Mouse (Mus musculus) thymus, adult 2 months (tissue): ENCODE measurements at regions not wholly inside any gene's neighbourhood (a gene's known extent, or its start where the extent isn't known, plus 50 kb on each side); places are given as distances from the start of the nearest gene placed in this dataset.

Source experiments
- DNase-seq: peaks from one replicate; pipeline ENCODE4 v3.0.0; 2021
- H3K27ac ChIP-seq: fragments of 200-500 bp; 2 replicates; pipeline ENCODE4 v1.5.1; 2012; ENCODE audit warnings: low read length, control low read depth; ENCODE audit not compliant: control insufficient read depth, insufficient read depth
- H3K27me3 ChIP-seq: fragments of 200-500 bp; 2 replicates; pipeline ENCODE4 v1.6.1; 2012; ENCODE audit warnings: mild to moderate bottlenecking, low read length, moderate library complexity, mixed read lengths; ENCODE audit not compliant: control insufficient read depth, insufficient read depth
- H3K36me3 ChIP-seq: fragments of 200-500 bp; 2 replicates; pipeline ENCODE4 v1.6.1; 2012; ENCODE audit warnings: mild to moderate bottlenecking, low read length, moderate library complexity; ENCODE audit not compliant: control insufficient read depth, insufficient read depth
- H3K4me1 ChIP-seq: fragments of 200-500 bp; replicated peaks from 2 replicates; pipeline ENCODE4 v1.6.1; 2012; ENCODE audit warnings: low read length; ENCODE audit not compliant: control insufficient read depth, insufficient read depth
- H3K4me3 ChIP-seq: fragments of 200-500 bp; 2 replicates; pipeline ENCODE4 v1.5.1; 2012; ENCODE audit warnings: mild to moderate bottlenecking, low read length, control low read depth, moderate library complexity; ENCODE audit not compliant: control insufficient read depth, insufficient read depth
- CTCF ChIP-seq: fragments of 200-500 bp; IDR thresholded peaks from 2 replicates; pipeline ENCODE4 v1.5.1; 2012; ENCODE audit warnings: mild to moderate bottlenecking, control low read depth, low read length, moderate library complexity, borderline replicate concordance; ENCODE audit not compliant: control insufficient read depth, poor library complexity, insufficient read depth; ENCODE audit errors: extremely low read depth
- POLR2A ChIP-seq: fragments of 200-500 bp; IDR thresholded peaks from 2 replicates; pipeline ENCODE4 v1.6.1; 2012; ENCODE audit warnings: mild to moderate bottlenecking, low read length, control low read depth, moderate library complexity; ENCODE audit not compliant: control insufficient read depth, poor library complexity, insufficient read depth; ENCODE audit errors: extremely low read depth
- WGBS: fragments of 180-500 bp; shearing (Covaris S2); methylation state at CpG from one replicate; pipeline ENCODE4 v1.1.7; 2018; 5-methylcytosine and 5-hydroxymethylcytosine counted together

DNA sequence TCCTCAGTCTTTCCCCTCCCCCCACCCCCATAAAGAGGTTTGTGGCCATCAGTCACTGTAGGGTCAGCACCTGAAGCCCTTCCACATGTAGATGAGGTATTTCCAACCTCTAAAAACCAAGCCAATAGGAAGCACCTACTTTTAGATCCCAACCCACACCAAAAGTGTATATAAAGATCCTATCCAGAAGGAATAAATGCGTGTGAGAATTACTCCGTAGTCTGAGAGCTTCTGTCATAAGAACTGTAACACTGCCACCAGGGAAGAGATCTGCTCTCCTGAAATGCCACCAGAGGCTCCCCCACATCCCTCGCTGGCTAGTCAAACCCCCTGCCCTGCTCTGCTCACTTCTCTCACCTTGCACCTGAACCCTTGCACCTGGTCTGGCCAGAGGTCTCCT lies 145.8 kb upstream of the Bank1 start:
- 95% methylated on average over 3 of the region's 3 CpGs for WGBS
- Histone ChIP-seq H3K27ac (no peak overlapping the region), H3K36me3 (no peaks in the 10 kb centered on the region), H3K27me3 (no peaks in the 10 kb centered on the region), H3K4me1 (no peaks in the 10 kb centered on the region), H3K4me3 (no peak overlapping the region)
- TF ChIP-seq CTCF (no peak), POLR2A (no peak)
- DNase-seq, result no peak

DNA sequence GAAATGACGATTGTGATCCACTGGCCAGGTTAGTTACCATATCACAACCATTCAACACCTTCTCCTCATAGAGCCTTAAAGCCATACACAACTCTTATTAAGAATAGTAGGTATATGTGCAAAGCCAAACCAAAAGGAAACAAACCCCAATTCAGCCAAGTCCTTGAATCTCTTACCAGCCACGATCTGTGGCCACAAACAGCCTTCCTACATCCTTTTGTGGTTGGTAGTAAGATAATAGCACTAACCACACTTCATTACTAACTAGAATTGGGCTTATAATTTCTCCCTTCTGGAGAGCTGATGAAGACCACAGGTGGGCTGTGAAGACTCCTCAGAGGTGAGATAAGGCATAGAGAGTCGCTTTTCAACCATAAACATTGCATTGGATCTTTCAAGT lies 136.9 kb upstream of the Bank1 start:
- DNase-seq, result no peak
- Histone ChIP-seq H3K4me1 (no peaks in the 10 kb centered on the region), H3K4me3 (no peak overlapping the region), H3K36me3 (no peaks in the 10 kb centered on the region), H3K27ac (no peak overlapping the region), H3K27me3 (no peaks in the 10 kb centered on the region)
- WGBS, result 32% methylated on average over 3 of the region's 3 CpGs
- TF ChIP-seq POLR2A, result no peak
- no peak for TF ChIP-seq CTCF

DNA sequence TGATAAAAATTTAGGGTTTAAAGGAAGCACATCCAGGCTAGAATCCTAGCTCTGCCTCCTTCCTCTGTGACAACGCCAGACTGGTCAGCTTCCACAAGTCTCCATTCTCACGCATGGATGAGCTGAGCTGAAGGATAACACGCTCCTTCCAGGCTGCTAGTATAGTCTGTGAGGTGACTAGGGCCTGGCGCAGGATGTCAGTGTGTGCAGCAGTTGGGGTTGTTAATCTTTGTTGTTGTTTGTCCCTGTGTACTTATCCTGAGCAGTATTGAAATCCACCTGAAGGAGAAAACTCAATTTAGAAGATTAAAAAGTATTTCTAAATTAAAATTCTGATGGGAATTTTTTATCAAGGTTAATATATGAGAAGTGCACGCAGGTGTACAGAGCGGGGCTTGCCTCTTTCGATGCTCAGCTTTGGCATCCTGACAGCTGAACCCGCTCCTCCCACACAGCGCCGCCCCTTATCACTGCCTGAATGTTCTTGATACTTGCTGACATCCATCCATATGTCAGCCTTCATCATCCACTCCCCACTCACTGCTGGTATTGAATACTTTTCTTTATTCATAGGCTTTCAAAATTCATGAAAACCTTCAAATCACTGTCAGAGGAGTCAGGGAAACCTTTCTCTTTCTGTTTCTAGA lies 130.7 kb upstream of the Bank1 start:
- 92% methylated on average over 10 of the region's 10 CpGs for WGBS
- TF ChIP-seq CTCF (no peak), POLR2A (no peak)

GRCm38 (mm10) chr3:136455651-136456470 lies 130.0 kb upstream of the Bank1 start:
- H3K27me3 ChIP-seq, result no peaks in the 10 kb centered on the region
- 92% methylated on average over 7 of the region's 7 CpGs for WGBS

More for the DNA sequence above, 130.7 kb upstream of the Bank1 start:
- no peak for DNase-seq
- Histone ChIP-seq H3K4me3 (no peak overlapping the region), H3K27me3 (no peaks in the 10 kb centered on the region), H3K4me1 (no peaks in the 10 kb centered on the region), H3K27ac (no peak overlapping the region), H3K36me3 (no peaks in the 10 kb centered on the region)

GRCm38 (mm10) chr3:136454967-136455366 lies 129.1 kb upstream of the Bank1 start:
- no peak for DNase-seq
- H3K36me3 ChIP-seq, result no peaks in the 10 kb centered on the region
- TF ChIP-seq CTCF (no peak), POLR2A (no peak)
- 89% methylated on average over 3 of the region's 3 CpGs for WGBS
- H3K27me3 ChIP-seq, result no peaks in the 10 kb centered on the region
- H3K4me3 ChIP-seq, result no peak overlapping the region
- H3K4me1 ChIP-seq, result no peaks in the 10 kb centered on the region
- H3K27ac ChIP-seq, result no peak overlapping the region

More at GRCm38 (mm10) chr3:136455651-136456470, 130.0 kb upstream of the Bank1 start:
- no peak for TF ChIP-seq POLR2A
- TF ChIP-seq CTCF, result no peak
- H3K27ac ChIP-seq, result no peak overlapping the region
- no peaks in the 10 kb centered on the region for H3K4me1 ChIP-seq
- no peaks in the 10 kb centered on the region for H3K36me3 ChIP-seq
- DNase-seq, result no peak
- no peak overlapping the region for H3K4me3 ChIP-seq

- no peak for DNase-seq
- H3K4me1 ChIP-seq, result no peaks in the 10 kb centered on the region
- H3K4me3 ChIP-seq, result no peak overlapping the region
- no peaks in the 10 kb centered on the region for H3K27me3 ChIP-seq
- no peak for TF ChIP-seq CTCF
- TF ChIP-seq POLR2A, result no peak
- H3K27ac ChIP-seq, result no peak overlapping the region
- 93% methylated on average over 9 of the region's 9 CpGs for WGBS
- H3K36me3 ChIP-seq, result no peaks in the 10 kb centered on the region
Observed at GRCm38 (mm10) chr3:136450986-136451774, 125.3 kb upstream of the Bank1 start.
